Mouse (Mus musculus) heart, embryonic 11.5 days (tissue): ENCODE measurements around the gene Gnaq. TPM values are rescaled to one million over a fixed set of nuclear protein-coding genes. Genes with fewer than 3 reads are reported as not detected.
"Not testable (repeated sequence)": the region's sequence is repeated elsewhere in the genome, so short reads cannot be mapped to it uniquely, and the experiment has no call there.

Experiments
- ATAC-seq: fragments of 200-750 bp; cut with Nextera tagmentation; replicated peaks from 2 replicates; pipeline ENCODE4 v1.8.0; 2017; ENCODE audit warnings: moderate library complexity; ENCODE audit not compliant: insufficient number of reproducible peaks, low FRiP score, low TSS enrichment
- H3K27ac ChIP-seq: fragments of 300-500 bp; sonication (generic); 2 replicates; pipeline ENCODE4 v1.5.1; 2014; ENCODE audit warnings: mild to moderate bottlenecking, low read depth, low read length
- H3K27me3 ChIP-seq: fragments of 300-500 bp; sonication (generic); 2 replicates; pipeline ENCODE4 v1.6.1; 2014; ENCODE audit warnings: mild to moderate bottlenecking, low read length, mixed read lengths; ENCODE audit not compliant: control insufficient read depth, insufficient read depth
- H3K36me3 ChIP-seq: fragments of 300-500 bp; sonication (generic); 2 replicates; pipeline ENCODE4 v1.6.1; 2014; ENCODE audit warnings: mild to moderate bottlenecking, low read length, moderate library complexity, mixed read lengths; ENCODE audit not compliant: control insufficient read depth, insufficient read depth
- H3K4me1 ChIP-seq: fragments of 300-500 bp; sonication (generic); 2 replicates; pipeline ENCODE4 v1.6.1; 2014; ENCODE audit warnings: low read length; ENCODE audit not compliant: control insufficient read depth, insufficient read depth
- H3K4me2 ChIP-seq: fragments of 300-500 bp; sonication (generic); 2 replicates; pipeline ENCODE4 v1.6.1; 2014; ENCODE audit warnings: mild to moderate bottlenecking, moderate library complexity
- H3K4me3 ChIP-seq: fragments of 300-500 bp; sonication (generic); 2 replicates; pipeline ENCODE4 v1.5.1; 2014; ENCODE audit warnings: low read depth, low read length
- H3K9ac ChIP-seq: fragments of 300-500 bp; sonication (generic); 2 replicates; pipeline ENCODE4 v1.6.1; 2014; ENCODE audit warnings: mild to moderate bottlenecking, low read depth, low read length, moderate library complexity
- H3K9me3 ChIP-seq: fragments of 300-500 bp; sonication (generic); replicated peaks from 2 replicates; pipeline ENCODE4 v1.6.1; 2016; ENCODE audit warnings: low read length; ENCODE audit not compliant: control insufficient read depth
- WGBS: fragments of 180-500 bp; shearing (Covaris S2); extraction: QIAGEN DNeasy Blood & Tissue Kit; methylation state at CpG from one replicate; pipeline ENCODE4 v1.1.7; 2014; ENCODE audit not compliant: insufficient replicate concordance; 5-methylcytosine and 5-hydroxymethylcytosine counted together
- polyA plus RNA-seq: library from polyadenylated mRNA; unstranded; fragments of >200 nt; fragmentation: Nextera tagmentation; extraction: Ambion mirVana; gene quantifications from 2 replicates; pipeline ENCODE4 v1.2.1, GENCODE M21; 2014

Gene Gnaq
- 9.2 and 13.1 TPM in 2 replicates for polyA plus RNA-seq

DNA sequence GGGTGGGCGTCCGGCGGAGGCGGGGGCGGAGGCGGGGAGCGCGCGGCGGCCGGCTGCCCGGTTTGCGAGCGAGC is at the start of gene Gnaq:
Gene Gnaq (plus strand): TSS at position 41 of the 74 bp plus-strand sequence.
- H3K9ac ChIP-seq = peak within 1 kb of the TSS; percentile 99
- H3K4me2 ChIP-seq = peak within 1 kb of the TSS; percentile 78
- H3K27ac ChIP-seq = peak within 1 kb of the TSS; percentile 98
- H3K27me3 ChIP-seq = no peaks in the 10 kb centered on the region
- H3K4me3 ChIP-seq = peak within 1 kb of the TSS; percentile 86
- H3K4me1 ChIP-seq = peaks cover 24% of the 10 kb centered on the region
- 0% methylated on average over 8 of the region's 14 CpGs for WGBS
- H3K36me3 ChIP-seq = no peaks in the 10 kb centered on the region
- no peak for ATAC-seq
- H3K9me3 ChIP-seq = no peaks in the 10 kb centered on the region

DNA sequence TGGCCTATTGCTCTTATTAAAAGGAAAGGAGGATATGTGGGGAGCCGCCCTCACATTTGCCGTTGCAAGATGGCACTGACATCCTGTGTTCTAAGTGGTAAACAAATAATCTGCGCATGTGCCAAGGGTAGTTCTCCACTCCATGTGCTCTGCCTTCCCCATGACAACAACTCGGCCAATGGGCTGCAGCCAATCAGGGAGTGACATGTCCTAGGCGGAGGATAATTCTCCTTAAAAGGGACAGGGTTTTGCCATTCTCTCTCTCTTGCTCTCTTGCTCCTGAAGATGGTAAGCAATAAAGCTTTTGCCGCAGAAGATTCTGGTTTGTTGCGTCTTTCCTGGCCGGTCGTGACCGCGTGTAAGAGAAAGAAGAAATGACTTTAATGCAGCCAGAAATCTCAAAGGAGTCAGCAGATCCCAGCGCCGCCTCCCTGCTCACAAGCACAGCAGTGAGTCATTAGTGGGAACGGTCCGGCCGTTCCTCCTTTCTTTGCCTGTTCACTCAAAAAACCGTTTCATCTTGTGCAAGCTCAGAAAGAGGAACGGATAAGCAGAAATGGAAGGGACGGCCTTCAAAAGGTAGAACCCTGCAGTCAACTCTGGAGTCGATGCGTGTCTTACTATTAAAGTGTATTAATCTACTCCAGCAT is 48.5 kb upstream of the Gnaq start:
- H3K4me2 ChIP-seq, H3K4me1 ChIP-seq, H3K27ac ChIP-seq, H3K4me3 ChIP-seq, H3K27me3 ChIP-seq, H3K9me3 ChIP-seq, H3K36me3 ChIP-seq, ATAC-seq, H3K9ac ChIP-seq: not testable (repeated sequence)
- 91% methylated on average over 20 of the region's 21 CpGs for WGBS

DNA sequence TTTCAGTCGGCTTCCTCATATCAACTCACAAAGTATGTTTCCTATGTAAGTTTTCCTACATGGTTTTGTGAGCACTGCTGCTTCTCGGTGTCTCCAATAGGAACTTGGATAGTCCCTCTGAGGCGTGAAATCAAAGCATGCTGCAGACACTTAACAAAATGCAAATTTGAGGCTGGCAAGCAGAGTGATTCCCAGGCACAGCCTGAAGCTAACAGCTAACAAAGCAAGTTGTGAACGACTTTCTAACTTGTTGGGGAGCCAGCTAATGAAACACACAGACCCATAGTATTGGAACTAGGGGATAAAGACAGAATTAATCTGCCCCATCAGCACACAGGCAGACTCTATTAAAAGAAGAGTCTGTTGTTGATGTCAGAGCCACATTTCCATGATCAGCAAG is 47.4 kb upstream of the Gnaq start:
- Histone ChIP-seq H3K36me3 (no peaks in the 10 kb centered on the region), H3K27ac (no peak overlapping the region), H3K9me3 (no peaks in the 10 kb centered on the region), H3K27me3 (no peaks in the 10 kb centered on the region), H3K4me3 (no peak overlapping the region), H3K9ac (no peak overlapping the region), H3K4me2 (no peak overlapping the region), H3K4me1 (no peaks in the 10 kb centered on the region)
- 69% methylated on average over 4 of the region's 4 CpGs for WGBS
- ATAC-seq = no peak

DNA sequence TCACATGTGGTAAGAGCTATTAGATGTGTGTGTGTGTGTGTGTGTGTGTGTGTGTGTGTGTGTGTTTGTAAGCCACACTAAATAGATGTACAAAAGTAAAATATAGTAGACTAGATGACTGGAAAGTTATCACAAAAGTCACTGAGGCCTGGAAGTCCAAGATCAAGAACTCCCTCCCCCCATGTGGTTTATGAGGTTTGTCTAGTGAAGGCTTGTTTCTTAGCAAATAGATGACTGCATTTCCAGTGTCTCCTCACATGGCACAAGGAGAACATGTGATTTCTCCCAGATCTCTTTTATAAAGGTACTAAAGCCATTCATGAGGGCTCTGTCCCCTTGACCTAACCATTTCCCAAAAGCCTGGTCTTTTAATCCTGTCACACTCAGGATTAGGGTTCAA is 46.5 kb upstream of the Gnaq start:
- H3K36me3 ChIP-seq = no peaks in the 10 kb centered on the region
- no peaks in the 10 kb centered on the region for H3K4me1 ChIP-seq
- no peak for ATAC-seq
- no peak overlapping the region for H3K4me3 ChIP-seq
- no peaks in the 10 kb centered on the region for H3K27me3 ChIP-seq
- H3K4me2 ChIP-seq = no peak overlapping the region
- no peak overlapping the region for H3K27ac ChIP-seq
- H3K9ac ChIP-seq = no peak overlapping the region
- no peaks in the 10 kb centered on the region for H3K9me3 ChIP-seq

DNA sequence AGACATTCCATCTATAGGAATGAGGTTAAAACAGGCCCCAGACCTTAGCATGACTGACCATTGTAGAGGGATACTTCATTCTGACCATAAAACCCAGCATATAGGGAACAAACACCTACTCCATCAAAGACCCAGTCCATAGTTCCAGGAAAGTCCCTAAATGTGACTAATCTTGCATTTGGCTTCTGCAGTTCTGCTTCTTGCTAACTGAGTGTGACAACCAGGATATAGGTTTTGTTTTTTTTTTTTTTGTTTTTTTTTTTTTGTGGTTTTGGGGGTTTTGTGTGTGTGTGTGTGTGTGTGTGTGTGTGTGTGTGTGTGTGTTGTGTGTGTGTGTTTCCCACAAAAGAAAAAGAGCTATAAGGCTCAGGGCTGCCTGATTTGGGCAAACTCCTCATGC is 46.0 kb upstream of the Gnaq start:
- Histone ChIP-seq H3K9me3 (no peaks in the 10 kb centered on the region), H3K27me3 (no peaks in the 10 kb centered on the region), H3K4me2 (no peak overlapping the region), H3K36me3 (no peaks in the 10 kb centered on the region), H3K4me1 (no peaks in the 10 kb centered on the region), H3K4me3 (no peak overlapping the region), H3K27ac (no peak overlapping the region), H3K9ac (no peak overlapping the region)
- ATAC-seq = no peak

DNA sequence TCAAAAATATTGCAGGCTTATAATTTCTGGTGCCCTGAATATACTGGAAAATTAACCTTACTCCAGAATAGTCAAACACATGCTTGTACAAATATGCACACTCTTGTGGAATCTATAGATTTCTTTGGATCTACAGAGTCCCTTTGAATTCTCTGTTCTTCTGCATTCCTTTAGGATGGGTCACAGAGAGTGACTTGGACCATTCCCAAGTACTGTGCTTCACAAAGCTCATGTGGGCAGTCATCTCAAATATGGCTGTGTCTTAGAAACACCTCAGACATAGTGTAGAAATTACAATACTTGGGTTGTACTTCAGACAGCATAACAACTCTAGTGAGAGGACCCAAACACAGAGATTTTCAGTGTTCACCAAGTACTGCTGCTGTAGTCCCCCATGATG is 45.2 kb upstream of the Gnaq start:
- H3K36me3 ChIP-seq = no peaks in the 10 kb centered on the region
- no peaks in the 10 kb centered on the region for H3K27me3 ChIP-seq
- ATAC-seq = no peak
- no peak overlapping the region for H3K4me3 ChIP-seq
- no peak overlapping the region for H3K4me2 ChIP-seq
- H3K4me1 ChIP-seq = no peaks in the 10 kb centered on the region
- no peak overlapping the region for H3K27ac ChIP-seq
- H3K9me3 ChIP-seq = no peaks in the 10 kb centered on the region
- H3K9ac ChIP-seq = no peak overlapping the region

DNA sequence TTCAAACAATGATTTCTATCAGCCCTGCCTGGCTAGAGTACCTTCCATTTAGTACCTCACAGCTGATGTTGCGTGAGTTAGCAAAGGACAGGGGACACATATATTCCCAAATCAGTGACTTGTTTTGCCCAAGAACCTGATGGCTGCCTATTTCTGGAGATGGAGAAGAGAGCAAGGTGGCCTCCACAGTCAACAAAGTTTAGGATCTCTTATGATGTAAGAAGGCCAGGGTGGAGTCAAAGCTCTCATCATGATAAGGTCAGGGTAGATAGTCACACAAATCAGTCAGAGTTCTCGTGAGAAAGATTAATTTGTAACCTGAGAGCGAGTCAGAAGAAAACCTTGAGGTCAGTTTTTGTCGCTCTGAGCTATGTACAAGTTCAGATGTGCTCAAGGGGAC is 39.0 kb upstream of the Gnaq start:
- ATAC-seq = no peak
- H3K9ac ChIP-seq = no peak overlapping the region

DNA sequence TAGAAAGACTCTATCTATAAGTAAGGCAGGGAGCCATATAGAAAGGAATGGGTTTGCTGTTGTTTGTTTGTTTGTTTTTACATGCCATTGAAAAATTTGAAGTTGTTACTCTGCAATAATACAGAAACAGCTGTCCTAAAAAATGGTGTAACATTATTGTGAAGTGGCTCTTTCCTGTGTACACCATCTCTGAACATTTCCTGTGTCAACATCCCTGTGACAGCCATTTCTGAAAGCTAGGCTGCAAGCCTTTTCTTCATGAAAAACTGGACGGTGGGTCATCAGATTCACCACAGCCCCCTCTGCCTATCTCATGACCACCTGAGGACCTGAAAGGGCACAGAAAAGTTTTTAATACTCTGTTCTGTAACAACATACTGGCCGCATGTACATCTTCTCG is 22.7 kb upstream of the Gnaq start:
- H3K4me1 ChIP-seq = no peaks in the 10 kb centered on the region
- WGBS = 76% methylated on average over 3 of the region's 3 CpGs
- H3K27ac ChIP-seq = no peak overlapping the region
- no peaks in the 10 kb centered on the region for H3K36me3 ChIP-seq
- no peaks in the 10 kb centered on the region for H3K9me3 ChIP-seq
- no peak for ATAC-seq
- H3K4me2 ChIP-seq = no peak overlapping the region
- no peak overlapping the region for H3K9ac ChIP-seq
- H3K4me3 ChIP-seq = no peak overlapping the region
- no peaks in the 10 kb centered on the region for H3K27me3 ChIP-seq

More for the DNA sequence above, 39.0 kb upstream of the Gnaq start:
- Histone ChIP-seq H3K4me2 (no peak overlapping the region), H3K36me3 (no peaks in the 10 kb centered on the region), H3K9me3 (no peaks in the 10 kb centered on the region), H3K27me3 (no peaks in the 10 kb centered on the region), H3K4me1 (no peaks in the 10 kb centered on the region), H3K27ac (no peak overlapping the region), H3K4me3 (no peak overlapping the region)
- 66% methylated on average over 4 of the region's 4 CpGs for WGBS

DNA sequence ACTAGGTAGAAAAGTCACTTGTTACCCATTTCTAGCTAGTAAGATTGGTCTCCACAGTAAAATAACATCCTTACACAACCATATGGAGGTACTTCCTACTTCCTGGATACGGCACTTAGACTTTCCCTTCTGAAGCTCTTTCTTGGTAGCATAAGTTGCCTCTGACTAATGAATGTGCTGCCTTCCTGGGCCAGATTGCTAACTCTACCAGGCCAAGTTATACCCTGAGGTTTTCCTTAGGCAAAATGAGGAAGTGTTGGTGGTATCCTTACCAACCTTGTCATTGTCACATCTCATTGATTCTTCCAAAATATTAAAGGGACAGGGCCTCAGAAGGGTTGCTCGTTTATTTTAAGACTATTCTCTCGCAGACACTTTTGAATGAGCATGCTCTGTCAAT is 22.0 kb upstream of the Gnaq start:
- H3K4me3 ChIP-seq = no peak overlapping the region
- H3K27me3 ChIP-seq = no peaks in the 10 kb centered on the region
- 73% methylated on average over 3 of the region's 3 CpGs for WGBS
- ATAC-seq = no peak
- H3K4me1 ChIP-seq = no peaks in the 10 kb centered on the region
- no peaks in the 10 kb centered on the region for H3K36me3 ChIP-seq
- no peak overlapping the region for H3K4me2 ChIP-seq
- no peaks in the 10 kb centered on the region for H3K9me3 ChIP-seq
- no peak overlapping the region for H3K9ac ChIP-seq
- H3K27ac ChIP-seq = no peak overlapping the region
